Mouse (Mus musculus) embryonic fibroblast, embryonic 13.5 days (primary cell): ENCODE measurements at regions not wholly inside any gene's neighbourhood (a gene's known extent, or its start where the extent isn't known, plus 50 kb on each side); places are given as distances from the start of the nearest gene placed in this dataset.

Source experiments
- H3K27ac ChIP-seq: 2 replicates; pipeline ENCODE4 v1.5.1; 2012; ENCODE audit warnings: low read length, control low read depth, inconsistent platforms; ENCODE audit not compliant: insufficient read depth
- H3K4me1 ChIP-seq: 2 replicates; pipeline ENCODE4 v1.6.1; 2011; ENCODE audit warnings: low read length; ENCODE audit not compliant: control insufficient read depth, insufficient read depth
- H3K4me3 ChIP-seq: 2 replicates; pipeline ENCODE4 v1.5.1; 2011; ENCODE audit warnings: mild to moderate bottlenecking, control low read depth, low read length; ENCODE audit not compliant: insufficient read depth
- CTCF ChIP-seq: IDR thresholded peaks from 2 replicates; pipeline ENCODE4 v1.5.1; 2011; ENCODE audit warnings: mild to moderate bottlenecking, control low read depth, low read length, moderate library complexity, borderline replicate concordance; ENCODE audit not compliant: insufficient read depth
- POLR2A ChIP-seq: IDR thresholded peaks from 2 replicates; pipeline ENCODE4 v1.6.1; 2011; ENCODE audit warnings: low read depth, mild to moderate bottlenecking, control low read depth, low read length, moderate library complexity

- Histone ChIP-seq H3K27ac (no peak overlapping the region), H3K4me3 (no peak overlapping the region), H3K4me1 (no peaks in the 10 kb centered on the region)
- no peak for TF ChIP-seq CTCF
- no peak for TF ChIP-seq POLR2A
Measured at GRCm38 (mm10) chr9:118255200-118255733, 105.3 kb upstream of the Cmc1 start.

- TF ChIP-seq CTCF (no peak), POLR2A (no peak)
- no peaks in the 10 kb centered on the region for H3K4me1 ChIP-seq
- H3K4me3 ChIP-seq: no peak overlapping the region
- no peak overlapping the region for H3K27ac ChIP-seq
Measured at GRCm38 (mm10) chr9:118255751-118256266, 105.8 kb upstream of the Cmc1 start.

GRCm38 (mm10) chr9:118266298-118266697 lies 116.3 kb upstream of the Cmc1 start:
- Histone ChIP-seq H3K4me1 (no peaks in the 10 kb centered on the region; the same call in 1 of the 2 replicates), H3K27ac (no peak overlapping the region), H3K4me3 (no peak overlapping the region)
- TF ChIP-seq POLR2A (no peak), CTCF (no peak)

GRCm38 (mm10) chr9:118271681-118272080 lies 121.7 kb upstream of the Cmc1 start:
- H3K27ac ChIP-seq: no peak overlapping the region
- TF ChIP-seq CTCF (no peak), POLR2A (no peak)

GRCm38 (mm10) chr9:118272713-118273407 lies 122.9 kb upstream of the Cmc1 start:
- TF ChIP-seq POLR2A: no peak
- TF ChIP-seq CTCF: no peak
- H3K4me1 ChIP-seq: no peaks in the 10 kb centered on the region; the same call in 1 of the 2 replicates
- H3K27ac ChIP-seq: no peak overlapping the region

More at GRCm38 (mm10) chr9:118271681-118272080, 121.7 kb upstream of the Cmc1 start:
- Histone ChIP-seq H3K4me1 (no peaks in the 10 kb centered on the region; the same call in 1 of the 2 replicates), H3K4me3 (no peak overlapping the region)

GRCm38 (mm10) chr9:118285481-118285880 lies 135.5 kb upstream of the Cmc1 start:
- H3K27ac ChIP-seq: no peak overlapping the region
- no peak overlapping the region for H3K4me3 ChIP-seq
- no peaks in the 10 kb centered on the region for H3K4me1 ChIP-seq
- TF ChIP-seq CTCF (no peak), POLR2A (no peak)

More at GRCm38 (mm10) chr9:118272713-118273407, 122.9 kb upstream of the Cmc1 start:
- H3K4me3 ChIP-seq: no peak overlapping the region

GRCm38 (mm10) chr9:118287606-118288005 lies 137.6 kb upstream of the Cmc1 start:
- no peaks in the 10 kb centered on the region for H3K4me1 ChIP-seq
- no peak overlapping the region for H3K4me3 ChIP-seq
- TF ChIP-seq CTCF: no peak
- no peak for TF ChIP-seq POLR2A
- no peak overlapping the region for H3K27ac ChIP-seq

- Histone ChIP-seq H3K4me3 (no peak overlapping the region), H3K4me1 (no peaks in the 10 kb centered on the region)
- no peak for TF ChIP-seq CTCF
- no peak for TF ChIP-seq POLR2A
Measured at GRCm38 (mm10) chr9:118292836-118293235, 142.9 kb upstream of the Cmc1 start.

GRCm38 (mm10) chr9:118294011-118294410 lies 144.0 kb upstream of the Cmc1 start:
- TF ChIP-seq CTCF (no peak), POLR2A (no peak)

More at GRCm38 (mm10) chr9:118292836-118293235, 142.9 kb upstream of the Cmc1 start:
- H3K27ac ChIP-seq: no peak overlapping the region

GRCm38 (mm10) chr9:118302785-118303384 lies 152.9 kb upstream of the Cmc1 start:
- Histone ChIP-seq H3K27ac (no peak overlapping the region), H3K4me3 (no peak overlapping the region), H3K4me1 (no peaks in the 10 kb centered on the region)
- TF ChIP-seq CTCF: no peak
- no peak for TF ChIP-seq POLR2A

More at GRCm38 (mm10) chr9:118294011-118294410, 144.0 kb upstream of the Cmc1 start:
- Histone ChIP-seq H3K27ac (no peak overlapping the region), H3K4me3 (no peak overlapping the region), H3K4me1 (no peaks in the 10 kb centered on the region)
